Mouse (Mus musculus) left cerebral cortex, postnatal 25 days (tissue): ENCODE measurements around the gene 3110070M22Rik. TPM values are rescaled to one million over a fixed set of nuclear protein-coding genes. Genes with fewer than 3 reads are reported as not detected.
"Not testable (repeated sequence)": the region's sequence is repeated elsewhere in the genome, so short reads cannot be mapped to it uniquely, and the experiment has no call there.

Experiments
- DNase-seq, 2 experiments: peaks; one replicate each; pipeline ENCODE4 v3.0.0; 2022; ENCODE audit warnings: low spot score in 2 of 2, mixed read lengths in 1 of 2
- intact Hi-C: fragments of 180-260 bp; cut with DNase I; formaldehyde crosslinking; loops from one replicate; pipeline ENCODE4 v1.15.1; 2025
- total RNA-seq, 2 experiments: library from RNA; stranded (reverse); gene quantifications; 2 replicates each; pipeline ENCODE4 v1.2.3; 2021

3110070M22Rik gene
- 1 to 10 TPM; 2.6 to 3.7 TPM for total RNA-seq

GRCm38 (mm10) chr13:119487880-119488580 is at the start of gene 3110070M22Rik, which contains the start of gene Tmem267:
Gene 3110070M22Rik, minus strand, starts transcription at chr13:119488383.
Gene Tmem267, plus strand, starts transcription at chr13:119488039.
- DNase-seq, result peak; percentile 82 to 90
- intact Hi-C loops, result no loop called here

- intact Hi-C loops, DNase-seq: not testable (repeated sequence)
Measured at GRCm38 (mm10) chr13:119494938-119495337, 6.8 kb upstream of the 3110070M22Rik start.

GRCm38 (mm10) chr13:119492083-119492482 is 3.9 kb upstream of the 3110070M22Rik start:
- DNase-seq, intact Hi-C loops: not testable (repeated sequence)

GRCm38 (mm10) chr13:119487354-119487753 is 829 bp downstream of the 3110070M22Rik start:
- DNase-seq, result no peak
- intact Hi-C loops, result no loop called here

- DNase-seq, result no peak
- intact Hi-C loops, result no loop called here
Measured at GRCm38 (mm10) chr13:119477789-119478188, 10.4 kb downstream of the 3110070M22Rik start.

GRCm38 (mm10) chr13:119476631-119477030 is 11.6 kb downstream of the 3110070M22Rik start:
- DNase-seq, result no peak
- intact Hi-C loops, result no loop called here

GRCm38 (mm10) chr13:119462596-119463560 is 25.3 kb downstream of the 3110070M22Rik start, which contains the start of gene 4833420G17Rik:
Gene 4833420G17Rik, plus strand, starts transcription at chr13:119462768.
- DNase-seq, result peak; percentile 86 to 94
- intact Hi-C loops, result no loop called here

- intact Hi-C loops, result no loop called here
- DNase-seq, result no peak
Measured at GRCm38 (mm10) chr13:119461900-119462595, 26.1 kb downstream of the 3110070M22Rik start.

- intact Hi-C loops, result no loop called here
Measured at GRCm38 (mm10) chr13:119456342-119456741, 31.8 kb downstream of the 3110070M22Rik start.

GRCm38 (mm10) chr13:119455082-119455481 is 33.1 kb downstream of the 3110070M22Rik start:
- DNase-seq, result no peak
- intact Hi-C loops, result no loop called here

More at GRCm38 (mm10) chr13:119456342-119456741, 31.8 kb downstream of the 3110070M22Rik start:
- no peak for DNase-seq

GRCm38 (mm10) chr13:119453563-119453962 is 34.6 kb downstream of the 3110070M22Rik start:
- DNase-seq, result no peak
- intact Hi-C loops, result no loop called here

- DNase-seq, result no peak
- intact Hi-C loops, result no loop called here
Measured at GRCm38 (mm10) chr13:119442244-119442643, 45.9 kb downstream of the 3110070M22Rik start.

Other genes with a start within 250 kb of the 3110070M22Rik start
- gene Paip1, start 59.8 kb downstream of the 3110070M22Rik start, total RNA-seq, result 10 to 100 TPM; 98.2 to 98.9 TPM
- 10 to 100 TPM; 20.8 to 24.2 TPM for gene 4833420G17Rik, start 25.6 kb downstream of the 3110070M22Rik start, total RNA-seq
- 10 to 100 TPM; 24.9 to 28.0 TPM for gene Tmem267, start 344 bp downstream of the 3110070M22Rik start, total RNA-seq
- 1 to 10 TPM; 1.0 to 1.1 TPM for gene Ccl28, start 135.4 kb upstream of the 3110070M22Rik start, total RNA-seq
- gene Hmgcs1, start 202.0 kb upstream of the 3110070M22Rik start, total RNA-seq, result 100 to 1,000 TPM; 301 to 304 TPM